Mouse (Mus musculus) cerebellum, postnatal 4 days (tissue): ENCODE data around the gene Primpol.

Experiments used
- DNase-seq, 2 experiments: peaks; one replicate each; pipeline ENCODE4 v3.0.0; 2022; ENCODE audit warnings: low spot score in 2 of 2, mixed read lengths in 1 of 2

The Primpol gene

GRCm38 (mm10) chr8:46562333-46562732 is 54.7 kb downstream of the Primpol start:
- no peak for DNase-seq

GRCm38 (mm10) chr8:46559428-46559827 is 57.6 kb downstream of the Primpol start:
- DNase-seq: peak in 1 of 2 experiments; percentile 39

- no peak for DNase-seq
Observed at GRCm38 (mm10) chr8:46552441-46552765, 64.6 kb downstream of the Primpol start.

GRCm38 (mm10) chr8:46551615-46552440 is 65.2 kb downstream of the Primpol start, which contains the start of gene Cenpu:
TSS of gene Cenpu (plus strand) at chr8:46552028.
- peak; percentile 96 to 99 for DNase-seq

GRCm38 (mm10) chr8:46551029-46551428 is 66.0 kb downstream of the Primpol start:
- no peak for DNase-seq

- no peak for DNase-seq
Observed at GRCm38 (mm10) chr8:46550058-46550457, 67.0 kb downstream of the Primpol start.

GRCm38 (mm10) chr8:46547245-46547644 is 69.8 kb downstream of the Primpol start:
- DNase-seq: peak in 1 of 2 experiments; percentile 35

- DNase-seq: no peak
Observed at GRCm38 (mm10) chr8:46546431-46547176, 70.4 kb downstream of the Primpol start.

- DNase-seq: no peak
Observed at GRCm38 (mm10) chr8:46545854-46546253, 71.2 kb downstream of the Primpol start.

GRCm38 (mm10) chr8:46543662-46544061 is 73.3 kb downstream of the Primpol start:
- DNase-seq: no peak

- DNase-seq: no peak
Observed at GRCm38 (mm10) chr8:46543191-46543590, 73.8 kb downstream of the Primpol start.

GRCm38 (mm10) chr8:46539701-46540100 is 77.3 kb downstream of the Primpol start:
- peak in 1 of 2 experiments; percentile 53 for DNase-seq

- no peak for DNase-seq
Observed at GRCm38 (mm10) chr8:46533926-46534325, 83.1 kb downstream of the Primpol start.

GRCm38 (mm10) chr8:46530541-46530940 is 86.5 kb downstream of the Primpol start:
- DNase-seq: no peak

GRCm38 (mm10) chr8:46529508-46529907 is 87.5 kb downstream of the Primpol start:
- no peak for DNase-seq

GRCm38 (mm10) chr8:46526821-46527220 is 90.2 kb downstream of the Primpol start:
- DNase-seq: peak in 1 of 2 experiments; percentile 47

- no peak for DNase-seq
Observed at GRCm38 (mm10) chr8:46526098-46526497, 90.9 kb downstream of the Primpol start.
